Mouse (Mus musculus) ES-Bruce4 (cell line): Measurements from ENCODE around the gene Iqschfp. TPM values are rescaled to one million over a fixed set of nuclear protein-coding genes. Genes with fewer than 3 reads are reported as not detected.

Experiments used
- H3K27ac ChIP-seq: 2 replicates; pipeline ENCODE4 v1.5.1; 2012; ENCODE audit warnings: low read length, inconsistent platforms; ENCODE audit not compliant: insufficient read depth
- H3K27me3 ChIP-seq: 2 replicates; pipeline ENCODE4 v1.6.1; 2012; ENCODE audit warnings: mild to moderate bottlenecking, low read length, inconsistent platforms; ENCODE audit not compliant: control insufficient read depth, poor library complexity, insufficient read depth, severe bottlenecking
- H3K36me3 ChIP-seq: 2 replicates; pipeline ENCODE4 v1.6.1; 2012; ENCODE audit warnings: inconsistent platforms, mild to moderate bottlenecking, low read length, moderate library complexity; ENCODE audit not compliant: control insufficient read depth, poor library complexity, insufficient read depth, severe bottlenecking
- H3K4me1 ChIP-seq: one replicate; pipeline ENCODE4 v1.8.1; 2011; ENCODE audit warnings: low read length; ENCODE audit not compliant: control insufficient read depth, insufficient read depth
- H3K4me3 ChIP-seq: 2 replicates; pipeline ENCODE4 v1.5.1; 2011; ENCODE audit warnings: low read depth, mild to moderate bottlenecking, low read length
- H3K9ac ChIP-seq: 2 replicates; pipeline ENCODE4 v1.6.1; 2012; ENCODE audit warnings: low read depth, mild to moderate bottlenecking, inconsistent platforms; ENCODE audit not compliant: poor library complexity, severe bottlenecking
- H3K9me3 ChIP-seq: replicated peaks from 2 replicates; pipeline ENCODE4 v1.6.1; 2012; ENCODE audit warnings: mild to moderate bottlenecking, low read length, inconsistent platforms; ENCODE audit not compliant: control insufficient read depth, poor library complexity, insufficient read depth, severe bottlenecking
- CTCF ChIP-seq: IDR thresholded peaks from one replicate; pipeline ENCODE4 v1.8.1; 2011; ENCODE audit warnings: low read depth, low read length
- EP300 ChIP-seq: IDR thresholded peaks from 2 replicates; pipeline ENCODE4 v1.6.1; 2011; ENCODE audit warnings: low read depth, low read length; ENCODE audit not compliant: insufficient read depth
- POLR2A ChIP-seq: IDR thresholded peaks from one replicate; pipeline ENCODE4 v1.8.1; 2011; ENCODE audit warnings: low read length; ENCODE audit not compliant: insufficient read depth
- polyA plus RNA-seq: library from polyadenylated mRNA; stranded (reverse); fragments of >200 nt; gene quantifications from 2 replicates; pipeline ENCODE4 v1.2.4, GENCODE M21; 2011; ENCODE audit warnings: low read depth; ENCODE audit not compliant: missing spikeins, insufficient read depth, insufficient read length

The Iqschfp gene
- polyA plus RNA-seq, 1 experiment = not detected

GRCm38 (mm10) chr3:68646387-68647130 lies 754.5 kb downstream of the Iqschfp start:
- H3K36me3 ChIP-seq = no peaks in the 10 kb centered on the region
- no peak overlapping the region for H3K27ac ChIP-seq
- H3K9me3 ChIP-seq = no peaks in the 10 kb centered on the region
- H3K4me3 ChIP-seq = no peak overlapping the region
- no peak overlapping the region for H3K9ac ChIP-seq
- H3K27me3 ChIP-seq = no peaks in the 10 kb centered on the region
- H3K4me1 ChIP-seq = no peaks in the 10 kb centered on the region
- TF ChIP-seq EP300 = no peak
- TF ChIP-seq POLR2A = no peak
- TF ChIP-seq CTCF = no peak

GRCm38 (mm10) chr3:68647282-68647681 lies 755.2 kb downstream of the Iqschfp start:
- no peak overlapping the region for H3K4me3 ChIP-seq
- H3K9me3 ChIP-seq = no peaks in the 10 kb centered on the region
- no peaks in the 10 kb centered on the region for H3K4me1 ChIP-seq

GRCm38 (mm10) chr3:68650251-68650650 lies 758.2 kb downstream of the Iqschfp start:
- H3K9ac ChIP-seq = no peak overlapping the region
- no peaks in the 10 kb centered on the region for H3K9me3 ChIP-seq
- no peaks in the 10 kb centered on the region for H3K27me3 ChIP-seq
- no peak overlapping the region for H3K4me3 ChIP-seq
- H3K4me1 ChIP-seq = no peaks in the 10 kb centered on the region
- H3K36me3 ChIP-seq = no peaks in the 10 kb centered on the region
- no peak for TF ChIP-seq EP300
- TF ChIP-seq POLR2A = no peak
- TF ChIP-seq CTCF = no peak
- H3K27ac ChIP-seq = no peak overlapping the region

More at GRCm38 (mm10) chr3:68647282-68647681, 755.2 kb downstream of the Iqschfp start:
- no peak for TF ChIP-seq POLR2A
- no peak for TF ChIP-seq CTCF
- H3K27me3 ChIP-seq = no peaks in the 10 kb centered on the region
- H3K9ac ChIP-seq = no peak overlapping the region
- no peaks in the 10 kb centered on the region for H3K36me3 ChIP-seq
- no peak overlapping the region for H3K27ac ChIP-seq

DNA sequence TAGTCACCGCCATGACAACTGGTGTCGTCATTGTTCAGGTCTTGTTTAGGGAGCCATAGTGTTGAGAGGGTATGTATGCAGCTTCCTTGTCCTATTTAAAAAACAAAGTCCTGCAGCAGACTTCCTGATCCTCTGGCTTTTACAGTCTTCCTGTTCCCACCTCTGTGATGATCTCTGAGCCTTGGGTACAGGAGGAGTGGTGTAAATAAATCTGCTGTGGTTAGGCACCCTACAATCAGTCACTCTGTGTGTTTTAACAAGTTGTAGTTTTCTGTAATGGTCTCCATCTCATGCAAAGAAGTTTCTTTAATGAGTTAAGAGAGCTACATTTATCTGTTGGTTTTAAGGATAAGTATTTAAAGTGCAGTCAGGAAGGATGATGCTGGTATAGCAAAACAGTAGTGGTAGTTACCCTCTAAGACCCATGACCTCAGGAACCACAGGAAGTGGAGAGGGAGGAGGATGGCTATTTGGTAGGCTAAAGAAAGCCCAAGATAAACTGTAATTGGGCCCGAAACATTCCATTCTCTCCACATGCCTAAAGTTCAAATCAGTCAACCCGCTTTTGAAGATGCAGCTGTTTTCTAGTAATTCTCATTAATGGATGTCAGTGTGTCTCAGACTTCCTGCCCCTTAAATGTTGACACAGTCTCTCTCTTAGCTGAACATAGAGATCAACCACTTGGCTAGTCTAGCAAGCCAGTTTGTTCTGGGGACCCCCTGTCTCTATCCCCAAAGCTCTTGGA lies 764.7 kb downstream of the Iqschfp start:
- H3K27me3 ChIP-seq = no peaks in the 10 kb centered on the region
- no peaks in the 10 kb centered on the region for H3K9me3 ChIP-seq
- H3K4me3 ChIP-seq = no peak overlapping the region
- H3K9ac ChIP-seq = no peak overlapping the region
- no peaks in the 10 kb centered on the region for H3K4me1 ChIP-seq
- no peak overlapping the region for H3K27ac ChIP-seq
- TF ChIP-seq CTCF (no peak), EP300 (no peak), POLR2A (no peak)
- H3K36me3 ChIP-seq = no peaks in the 10 kb centered on the region

- no peak for TF ChIP-seq POLR2A
- no peak for TF ChIP-seq EP300
- TF ChIP-seq CTCF = no peak
- Histone ChIP-seq H3K9ac (no peak overlapping the region), H3K36me3 (no peaks in the 10 kb centered on the region), H3K4me3 (no peak overlapping the region), H3K27ac (no peak overlapping the region), H3K27me3 (no peaks in the 10 kb centered on the region), H3K4me1 (no peaks in the 10 kb centered on the region), H3K9me3 (no peaks in the 10 kb centered on the region)
These were observed 765.7 kb downstream of the Iqschfp start for GRCm38 (mm10) chr3:68657589-68658245.

DNA sequence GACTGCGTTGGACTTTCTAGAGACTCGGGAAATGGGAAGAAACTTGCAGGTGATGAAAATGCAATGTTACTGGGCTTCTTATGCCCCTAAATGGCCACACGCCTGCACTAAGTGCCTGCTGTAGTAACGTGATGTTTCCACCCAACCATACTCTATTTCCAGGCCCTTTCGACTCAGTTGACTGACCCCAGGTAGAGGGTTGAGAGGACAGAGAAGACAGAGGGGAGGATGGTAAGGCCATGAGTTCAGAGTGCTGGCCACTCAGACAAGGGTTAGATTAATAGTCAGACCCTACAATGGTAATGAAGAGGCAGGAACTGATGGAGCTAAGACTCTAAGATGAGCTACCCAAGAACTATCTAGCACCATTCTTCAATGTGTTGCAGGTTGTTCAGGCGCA lies 768.0 kb downstream of the Iqschfp start:
- Histone ChIP-seq H3K27me3 (no peaks in the 10 kb centered on the region), H3K9me3 (no peaks in the 10 kb centered on the region), H3K4me1 (no peaks in the 10 kb centered on the region), H3K9ac (no peak overlapping the region), H3K4me3 (no peak overlapping the region), H3K36me3 (no peaks in the 10 kb centered on the region), H3K27ac (no peak overlapping the region)
- TF ChIP-seq POLR2A (no peak), CTCF (no peak), EP300 (no peak)
